11 mouse cellular contexts compared by ENCODE assay signal in the genomic region with DNA sequence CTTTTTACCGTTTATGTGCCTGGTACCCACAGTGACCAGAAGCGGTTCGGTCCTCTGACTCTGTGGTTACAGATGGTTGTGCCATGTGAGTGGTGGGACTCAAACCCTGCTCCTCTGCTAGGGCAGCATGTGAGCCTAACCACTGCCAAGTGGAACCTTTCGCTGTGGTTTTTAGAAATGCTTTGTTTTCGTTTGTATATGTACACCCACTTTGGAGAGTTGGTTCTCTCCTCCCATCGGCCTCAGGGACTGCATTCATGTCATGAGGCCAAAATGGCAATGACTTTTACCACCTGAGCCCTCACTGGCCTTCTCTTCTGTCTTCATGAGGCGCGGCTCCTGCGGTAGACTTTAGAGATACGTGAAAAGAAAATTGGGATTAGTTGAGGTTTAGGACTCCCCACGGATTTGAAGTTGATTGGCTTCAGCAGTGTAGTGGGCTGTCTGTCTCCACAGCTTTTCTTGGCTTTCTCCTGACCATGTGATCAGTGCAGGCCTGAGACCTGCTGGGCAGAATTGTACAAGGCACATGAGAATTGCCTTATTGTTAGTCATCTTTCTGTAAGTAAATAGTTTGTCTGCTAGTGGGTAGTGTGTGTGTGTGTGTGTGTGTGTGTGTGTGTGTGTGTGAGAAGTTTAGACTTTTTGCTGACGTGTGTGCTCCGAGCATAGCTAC.
DNase-seq lines count a peak whose midpoint lies in the region; ATAC-seq and TF ChIP-seq lines count a peak whose summit lies in the region.
"Had no signal": no experiment of that assay in that cellular context is flagged by ENCODE, and none has a peak within 500 bp of the region (broad histone marks: within the 10 kb centered on the region; RNA-seq: fewer than 3 reads in every experiment).

No protein-coding gene starts in this region.

- no peak overlapping the region for H3K9ac ChIP-seq in midbrain, embryonic 12.5 days (replicated peaks)
- no peak overlapping the region for H3K9ac ChIP-seq in hindbrain, embryonic 16.5 days (ENCODE audit: low read depth, low read length)
- H3K9ac ChIP-seq in stomach, embryonic 14.5 days (replicated peaks; ENCODE audit: low read depth, low read length) = no peak overlapping the region

- 0 out of 2 replicates have a peak, but pooled peaks have one; percentile 41 for ATAC-seq in midbrain, embryonic 12.5 days (ENCODE audit: low FRiP score, low read depth)
- ATAC-seq in hindbrain, embryonic 16.5 days = peak; percentile 43; the same call in 1 of the 2 replicates
- 0 out of 2 replicates have a peak, but pooled peaks have one; percentile 10 for ATAC-seq in stomach, embryonic 14.5 days (ENCODE audit: insufficient number of reproducible peaks, insufficient read depth, low FRiP score, low read depth)

- intact Hi-C loops in gastrocnemius, adult 2 months (cut with DNase I) = no loop called here
- intact Hi-C loops in gastrocnemius, postnatal 36 days (cut with DNase I) = no loop called here

- H3K9me3 ChIP-seq in midbrain, embryonic 12.5 days = no peaks in the 10 kb centered on the region
- H3K9me3 ChIP-seq in midbrain, embryonic 10.5 days (replicated peaks) = no peaks in the 10 kb centered on the region
- no peaks in the 10 kb centered on the region for H3K9me3 ChIP-seq in hindbrain, embryonic 16.5 days (ENCODE audit: control insufficient read depth, low read length)
- H3K9me3 ChIP-seq in stomach, embryonic 14.5 days (ENCODE audit: control insufficient read depth, low read depth, low read length) = no peaks in the 10 kb centered on the region

- H3K4me3 ChIP-seq in gastrocnemius, adult 2 months = no peak overlapping the region
- H3K4me3 ChIP-seq in midbrain, embryonic 12.5 days = no peak overlapping the region
- H3K4me3 ChIP-seq in midbrain, embryonic 10.5 days = no peak overlapping the region
- no peak overlapping the region for H3K4me3 ChIP-seq in hindbrain, embryonic 16.5 days (ENCODE audit: low read length)
- H3K4me3 ChIP-seq in stomach, embryonic 14.5 days (ENCODE audit: low read depth, low read length) = no peak overlapping the region

- no peaks in the 10 kb centered on the region for H3K27me3 ChIP-seq in midbrain, embryonic 12.5 days
- H3K27me3 ChIP-seq in midbrain, embryonic 10.5 days (ENCODE audit: low read depth, poor library complexity, severe bottlenecking) = no peaks in the 10 kb centered on the region
- no peaks in the 10 kb centered on the region for H3K27me3 ChIP-seq in hindbrain, embryonic 16.5 days (replicated peaks; ENCODE audit: control insufficient read depth, insufficient read depth, low read length)
- no peaks in the 10 kb centered on the region for H3K27me3 ChIP-seq in stomach, embryonic 14.5 days (ENCODE audit: control insufficient read depth, insufficient read depth, low read length)

- H3K4me1 ChIP-seq in midbrain, embryonic 12.5 days = peaks cover 31% of the 10 kb centered on the region
- peaks cover 47% of the 10 kb centered on the region for H3K4me1 ChIP-seq in midbrain, embryonic 10.5 days
- H3K4me1 ChIP-seq in hindbrain, embryonic 16.5 days (ENCODE audit: control insufficient read depth, insufficient read depth, low read depth, low read length) = peaks cover 2% of the 10 kb centered on the region; the same call in 1 of the 2 replicates
- peaks cover 22% of the 10 kb centered on the region; the same call in 1 of the 2 replicates for H3K4me1 ChIP-seq in stomach, embryonic 14.5 days (ENCODE audit: control insufficient read depth, insufficient read depth, low read length)

- H3K4me2 ChIP-seq in midbrain, embryonic 12.5 days (replicated peaks) = no peak overlapping the region
- no peak overlapping the region for H3K4me2 ChIP-seq in hindbrain, embryonic 16.5 days (ENCODE audit: low read length)
- H3K4me2 ChIP-seq in stomach, embryonic 14.5 days (replicated peaks; ENCODE audit: low read depth, low read length) = no peak overlapping the region
- H3K4me2 ChIP-seq: liver, embryonic 11.5 days had no signal

- no peak for TF ChIP-seq CTCF in gastrocnemius, adult 2 months (IDR thresholded peaks at IDR 0.05)

- 0 out of 2 replicates have a peak overlapping the region, but pooled peaks have one; percentile 8 for H3K27ac ChIP-seq in gastrocnemius, adult 2 months
- H3K27ac ChIP-seq in midbrain, embryonic 12.5 days (replicated peaks) = 0 out of 2 replicates have a peak overlapping the region, but pooled peaks have one; percentile 1
- H3K27ac ChIP-seq in midbrain, embryonic 10.5 days (replicated peaks) = no peak overlapping the region
- no peak overlapping the region for H3K27ac ChIP-seq in hindbrain, embryonic 16.5 days (ENCODE audit: low read depth, low read length)
- H3K27ac ChIP-seq in stomach, embryonic 14.5 days (ENCODE audit: low read length) = no peak overlapping the region; the same call in 1 of the 2 replicates

- 67% methylated on average over 13 of the region's 13 CpGs for WGBS in midbrain, embryonic 12.5 days
- WGBS in midbrain, embryonic 10.5 days = 86% methylated on average over 13 of the region's 13 CpGs
- 73% methylated on average over 13 of the region's 13 CpGs for WGBS in hindbrain, embryonic 16.5 days
- 78% methylated on average over 13 of the region's 13 CpGs for WGBS in stomach, embryonic 14.5 days

- no peaks in the 10 kb centered on the region for H3K36me3 ChIP-seq in midbrain, embryonic 12.5 days
- no peaks in the 10 kb centered on the region for H3K36me3 ChIP-seq in midbrain, embryonic 10.5 days
- H3K36me3 ChIP-seq in hindbrain, embryonic 16.5 days (ENCODE audit: control insufficient read depth, insufficient read depth, low read length) = no peaks in the 10 kb centered on the region
- no peaks in the 10 kb centered on the region for H3K36me3 ChIP-seq in stomach, embryonic 14.5 days (ENCODE audit: control insufficient read depth, insufficient read depth, low read length)

- no peak for DNase-seq in gastrocnemius, adult 2 months
- no peak for DNase-seq in gastrocnemius, postnatal 36 days
- DNase-seq in midbrain, embryonic 10.5 days (ENCODE audit: low spot score) = no peak
- no peak for DNase-seq in left cerebral cortex, adult 18-20 months (ENCODE audit: low spot score in 2 of 2)
- DNase-seq in layer of hippocampus, postnatal 14 days (ENCODE audit: low spot score in 2 of 2) = no peak
- DNase-seq: adrenal gland, postnatal 10 days; right cerebral cortex, postnatal 14 days had no signal

Comparison
In these comparisons a context has a peak if more than half of its experiments do, and no peak if none do; other contexts are left out.
1. H3K27ac ChIP-seq: peak in gastrocnemius, adult 2 months (single experiment) and midbrain, embryonic 12.5 days (single experiment); none in midbrain, embryonic 10.5 days (single experiment), hindbrain, embryonic 16.5 days (single experiment) and stomach, embryonic 14.5 days (single experiment).
2. Peak in every context shown above with its lines, with median percentiles within 50 percentile points of each other: ATAC-seq.